Mouse (Mus musculus) spleen, adult 12 weeks (tissue): ENCODE results near the gene Tubgcp4.

Experiments
- DNase-seq: peaks from one replicate; pipeline ENCODE4 v3.0.0; 2022; ENCODE audit warnings: low spot score

The Tubgcp4 gene

GRCm38 (mm10) chr2:121204276-121204675 lies 33.8 kb downstream of the Tubgcp4 start:
- no peak for DNase-seq

- DNase-seq = no peak
Observed at GRCm38 (mm10) chr2:121206541-121206940, 36.1 kb downstream of the Tubgcp4 start.

GRCm38 (mm10) chr2:121214491-121214890 lies 44.0 kb downstream of the Tubgcp4 start:
- DNase-seq = no peak

- DNase-seq = no peak
Observed at GRCm38 (mm10) chr2:121219177-121219576, 48.7 kb downstream of the Tubgcp4 start.

- DNase-seq = no peak
Observed at GRCm38 (mm10) chr2:121219994-121220393, 49.5 kb downstream of the Tubgcp4 start.

GRCm38 (mm10) chr2:121223010-121223409 lies 52.6 kb downstream of the Tubgcp4 start:
- no peak for DNase-seq

GRCm38 (mm10) chr2:121228135-121228534 lies 57.7 kb downstream of the Tubgcp4 start:
- DNase-seq = no peak

- no peak for DNase-seq
Observed at GRCm38 (mm10) chr2:121235460-121236072, 65.1 kb downstream of the Tubgcp4 start.

GRCm38 (mm10) chr2:121239426-121239825 lies 69.0 kb downstream of the Tubgcp4 start:
- DNase-seq = no peak

GRCm38 (mm10) chr2:121244099-121244498 lies 73.6 kb downstream of the Tubgcp4 start:
- DNase-seq = no peak
